Mouse (Mus musculus) C2C12 (cell line): ENCODE data around the gene Clrn2. TPM values are rescaled to one million over a fixed set of nuclear protein-coding genes. Genes with fewer than 3 reads are reported as not detected.

Source experiments
- H3K27me3 ChIP-seq: one replicate; pipeline ENCODE4 v1.6.1; 2011; ENCODE audit not compliant: control insufficient read depth, insufficient read depth, insufficient read length
- H3K36me3 ChIP-seq: one replicate; pipeline ENCODE4 v1.6.1; 2011; ENCODE audit not compliant: control insufficient read depth, insufficient read depth
- H3K4me3 ChIP-seq: one replicate; pipeline ENCODE4 v1.5.1; 2011; ENCODE audit warnings: mild to moderate bottlenecking, control low read depth; ENCODE audit not compliant: poor library complexity, insufficient read depth, severe bottlenecking
- H3K79me2 ChIP-seq: one replicate; pipeline ENCODE4 v1.6.1; 2011; ENCODE audit not compliant: control insufficient read depth, insufficient read depth
- H3K79me3 ChIP-seq: one replicate; pipeline ENCODE4 v1.6.1; 2011; ENCODE audit warnings: low read depth, control low read depth
- H3ac ChIP-seq: one replicate; pipeline ENCODE3; 2011; ENCODE audit warnings: low read depth; ENCODE audit not compliant: control insufficient read depth, insufficient read length
- CEBPB ChIP-seq: IDR thresholded peaks from one replicate; pipeline ENCODE4 v1.6.1; 2011; ENCODE audit warnings: low read depth, mild to moderate bottlenecking, control low read depth, moderate library complexity
- CTCF ChIP-seq: IDR thresholded peaks from one replicate; pipeline ENCODE4 v1.5.1; 2011; ENCODE audit not compliant: control insufficient read depth, insufficient read depth, insufficient read length
- FOSL1 ChIP-seq: IDR thresholded peaks from one replicate; pipeline ENCODE4 v1.8.0; 2011; ENCODE audit warnings: mild to moderate bottlenecking, low read length; ENCODE audit not compliant: poor library complexity, insufficient read depth, severe bottlenecking
- MAX ChIP-seq: IDR thresholded peaks from one replicate; pipeline ENCODE4 v1.6.1; 2011; ENCODE audit warnings: mild to moderate bottlenecking, control low read depth
- MYOD1 ChIP-seq: IDR thresholded peaks from one replicate; pipeline ENCODE4 v1.6.1; 2011; ENCODE audit warnings: low read depth; ENCODE audit not compliant: control insufficient read depth, insufficient read length
- MYOG ChIP-seq: IDR thresholded peaks from one replicate; pipeline ENCODE4 v1.6.1; 2011; ENCODE audit not compliant: control insufficient read depth, insufficient read length; ENCODE audit errors: extremely low read depth
- USF1 ChIP-seq: IDR thresholded peaks from one replicate; pipeline ENCODE4 v1.6.1; 2011; ENCODE audit warnings: low read depth, mild to moderate bottlenecking, control low read depth, moderate library complexity
- polyA plus RNA-seq: library from polyadenylated mRNA; unstranded; fragments of >200 nt; fragmentation: generic; extraction: Trizol; gene quantifications from one replicate; pipeline ENCODE4 v1.2.1, GENCODE M21; 2012; ENCODE audit warnings: missing spikeins

Gene Clrn2
- polyA plus RNA-seq, 1 experiment = not detected

DNA sequence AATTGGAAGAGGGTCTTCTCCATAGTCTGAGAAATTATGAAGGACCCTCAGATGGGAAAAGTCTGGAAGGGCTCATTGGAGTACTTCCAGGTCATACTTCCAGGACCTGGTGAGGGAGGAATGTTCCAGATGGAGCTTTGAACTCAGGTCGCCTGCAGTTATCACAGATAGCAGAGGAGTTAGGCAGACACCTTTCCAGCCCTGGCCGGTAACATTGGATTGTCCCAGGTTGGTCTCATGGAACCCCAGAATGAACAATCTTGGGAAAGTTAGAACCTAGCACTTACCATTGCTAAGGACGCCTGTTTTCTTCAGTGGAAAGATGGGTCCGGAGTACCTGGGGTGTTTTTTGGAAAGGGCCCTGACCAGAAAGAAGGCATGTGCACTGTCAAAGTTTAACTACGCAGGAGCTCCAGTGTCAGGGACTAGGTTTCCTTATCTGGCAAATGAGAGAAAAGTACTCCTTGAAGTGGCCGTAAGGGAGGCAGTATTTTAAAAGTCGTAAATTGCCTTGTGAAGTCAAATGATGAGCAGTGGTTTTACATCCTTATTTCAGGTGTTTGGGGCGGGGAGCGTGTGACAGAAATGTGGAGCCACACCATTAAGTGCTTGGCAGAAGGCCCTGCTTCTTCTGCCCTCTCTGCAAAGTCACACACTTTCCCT lies 40.7 kb downstream of the Clrn2 start:
- Histone ChIP-seq H3K79me2 (peaks cover 52% of the 10 kb centered on the region), H3ac (peak overlapping the region; percentile 54), H3K79me3 (peaks cover 16% of the 10 kb centered on the region), H3K27me3 (no peaks in the 10 kb centered on the region), H3K36me3 (peaks cover 37% of the 10 kb centered on the region), H3K4me3 (peak overlapping the region; percentile 61)
- TF ChIP-seq CEBPB = no peak
- no peak for TF ChIP-seq FOSL1
- no peak for TF ChIP-seq USF1
- TF ChIP-seq MYOD1 = no peak
- no peak for TF ChIP-seq MAX
- no peak for TF ChIP-seq CTCF
- no peak for TF ChIP-seq MYOG

DNA sequence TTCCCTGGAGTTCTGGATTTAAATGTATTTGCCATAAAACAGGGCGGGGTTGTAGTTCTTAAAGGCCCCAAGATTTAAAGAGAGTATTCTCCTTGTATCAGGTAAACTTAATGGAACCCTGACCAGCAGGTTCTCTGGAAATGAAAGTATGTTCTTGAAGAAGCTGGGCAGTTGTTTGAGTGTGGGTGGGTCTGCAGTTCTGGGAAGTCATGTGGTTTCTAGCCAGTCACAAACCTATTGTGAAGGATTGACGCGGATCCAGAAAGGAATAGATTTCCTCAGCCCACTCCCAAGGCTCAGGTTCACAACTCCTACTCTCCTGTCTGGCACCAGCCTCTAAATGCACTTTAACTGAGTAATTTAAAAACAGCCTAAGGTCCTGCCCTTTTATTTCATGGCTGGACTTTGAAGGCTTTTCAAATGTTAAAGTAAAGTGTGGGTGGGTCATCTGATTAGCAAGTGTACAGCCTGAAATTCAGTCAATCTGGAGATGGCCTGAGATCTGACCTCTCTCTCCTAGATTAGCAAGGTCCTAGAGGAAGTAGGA lies 42.0 kb downstream of the Clrn2 start:
- TF ChIP-seq CEBPB (no peak), FOSL1 (no peak), MYOG (no peak), MYOD1 (no peak), MAX (no peak)
- Histone ChIP-seq H3K36me3 (peaks cover 38% of the 10 kb centered on the region), H3K4me3 (no peak overlapping the region)

DNA sequence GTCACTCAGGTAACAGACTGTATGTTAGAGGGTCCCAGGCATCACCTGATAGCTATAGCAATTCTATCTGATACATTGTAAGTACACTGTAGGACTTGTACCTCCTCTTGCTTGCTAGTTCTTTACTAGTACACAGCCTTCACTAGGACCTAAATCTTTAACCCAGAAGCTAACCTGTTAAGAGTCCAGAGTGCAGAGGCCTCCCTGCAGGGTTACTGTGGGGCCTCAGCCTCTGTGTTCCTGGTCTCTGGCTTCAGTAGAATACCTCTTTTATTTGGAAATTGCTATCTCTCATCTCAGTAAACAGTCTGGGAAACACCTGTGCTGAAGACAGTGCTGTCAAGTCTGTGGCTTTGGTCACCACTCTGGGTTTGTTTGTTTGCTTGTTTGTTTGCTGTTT lies 42.5 kb downstream of the Clrn2 start:
- TF ChIP-seq MYOG (no peak), CEBPB (no peak), MYOD1 (no peak), USF1 (no peak), CTCF (no peak), FOSL1 (no peak), MAX (no peak)
- peaks cover 16% of the 10 kb centered on the region for H3K79me3 ChIP-seq
- no peaks in the 10 kb centered on the region for H3K27me3 ChIP-seq
- H3K4me3 ChIP-seq = no peak overlapping the region
- H3K79me2 ChIP-seq = peaks cover 55% of the 10 kb centered on the region
- peaks cover 42% of the 10 kb centered on the region for H3K36me3 ChIP-seq
- no peak overlapping the region for H3ac ChIP-seq

More for the DNA sequence above, 42.0 kb downstream of the Clrn2 start:
- no peaks in the 10 kb centered on the region for H3K27me3 ChIP-seq
- H3K79me3 ChIP-seq = peaks cover 16% of the 10 kb centered on the region
- H3ac ChIP-seq = no peak overlapping the region
- peaks cover 55% of the 10 kb centered on the region for H3K79me2 ChIP-seq

DNA sequence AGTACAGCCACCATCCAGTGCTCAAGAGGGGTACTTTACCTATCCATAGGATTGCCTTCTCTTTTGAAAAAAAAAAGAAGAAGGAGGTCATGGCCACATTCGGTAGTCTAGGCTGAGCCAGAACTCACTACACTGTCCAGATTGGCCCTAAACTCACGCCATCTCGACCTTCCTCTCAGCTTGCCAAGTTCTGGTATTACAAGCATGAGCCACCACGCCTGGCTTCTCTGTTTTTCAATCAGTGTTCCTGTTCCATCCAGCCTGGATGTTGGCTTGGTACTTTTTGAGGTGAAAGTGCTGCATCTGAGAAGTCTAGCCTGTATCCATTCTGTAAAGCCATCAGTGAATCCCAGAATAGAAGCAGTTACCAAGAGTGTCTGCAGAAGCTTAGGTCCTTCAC lies 42.9 kb downstream of the Clrn2 start:
- peaks cover 55% of the 10 kb centered on the region for H3K79me2 ChIP-seq
- peaks cover 16% of the 10 kb centered on the region for H3K79me3 ChIP-seq
- H3K4me3 ChIP-seq = no peak overlapping the region
- TF ChIP-seq USF1 (no peak), MYOD1 (no peak), MYOG (no peak), CEBPB (no peak), CTCF (no peak), MAX (no peak), FOSL1 (no peak)
- no peak overlapping the region for H3ac ChIP-seq
- no peaks in the 10 kb centered on the region for H3K27me3 ChIP-seq
- H3K36me3 ChIP-seq = peaks cover 42% of the 10 kb centered on the region

DNA sequence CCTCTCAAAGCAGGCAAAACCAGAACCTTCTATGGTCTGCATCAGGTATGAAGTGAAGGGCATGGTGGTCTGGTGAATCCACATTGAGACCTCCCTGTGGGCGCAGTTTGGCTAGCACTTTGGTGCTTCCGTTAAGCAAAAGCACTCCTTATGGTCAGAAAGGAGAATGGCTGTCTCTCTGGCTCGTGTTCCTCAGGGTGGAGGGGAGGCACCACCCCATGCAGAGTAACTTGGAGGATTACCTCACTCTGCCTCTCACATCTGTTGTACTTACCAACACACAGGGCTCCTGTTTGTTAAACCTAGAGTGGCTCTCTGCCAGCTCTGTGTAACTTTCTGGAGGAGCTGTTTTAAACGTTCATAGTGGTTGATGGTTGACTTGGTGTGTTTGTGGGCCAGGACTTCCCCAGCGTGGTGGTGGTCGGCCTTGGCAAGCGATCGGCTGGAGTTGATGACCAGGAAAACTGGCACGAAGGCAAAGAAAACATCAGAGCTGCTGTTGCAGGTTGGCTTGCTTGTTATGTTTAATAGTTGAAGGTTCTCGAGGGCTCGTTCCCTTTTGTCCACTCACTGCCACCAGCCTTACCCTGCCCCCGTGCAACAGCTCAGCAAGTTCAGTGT lies 43.5 kb downstream of the Clrn2 start:
- Histone ChIP-seq H3ac (no peak overlapping the region), H3K4me3 (no peak overlapping the region), H3K79me2 (peaks cover 55% of the 10 kb centered on the region), H3K36me3 (peaks cover 48% of the 10 kb centered on the region), H3K79me3 (peaks cover 16% of the 10 kb centered on the region), H3K27me3 (no peaks in the 10 kb centered on the region)
- TF ChIP-seq CTCF (no peak), MYOG (no peak), FOSL1 (no peak), MAX (no peak), USF1 (no peak), CEBPB (no peak), MYOD1 (no peak)
